Mouse (Mus musculus) megakaryocyte-erythroid progenitor cell, adult 5-6 weeks (primary cell): Measurements from ENCODE around the gene Rnf10. TPM values are rescaled to one million over a fixed set of nuclear protein-coding genes. Genes with fewer than 3 reads are reported as not detected.
A peak's percentile ranks its signal among the peaks of the same experiment; 100 is the strongest.

Experiments used
- ATAC-seq: replicated peaks from 2 replicates; pipeline ENCODE4 v1.8.0; 2016; ENCODE audit warnings: mild to moderate bottlenecking, inconsistent platforms; ENCODE audit not compliant: severe bottlenecking, poor library complexity, low FRiP score, low TSS enrichment
- total RNA-seq, 2 experiments: library from RNA; stranded (forward) in 1 of 2; stranded (reverse) in 1 of 2; fragments of 200-1000, 215-1000 nt in 1 of 2; fragments of >200 nt in 1 of 2; fragmentation: Nextera tagmentation in 1 of 2; gene quantifications; 2 replicates each; pipeline ENCODE4 v1.2.3; 2014 to 2017

Rnf10 gene
- total RNA-seq, 2 experiments from 2014 or later, result 35.9 to 47.4 TPM

- ATAC-seq, result no peak
Measured at GRCm38 (mm10) chr5:115278785-115279184, 6.1 kb upstream of the Rnf10 start.

- ATAC-seq, result no peak
Measured at GRCm38 (mm10) chr5:115278053-115278452, 5.4 kb upstream of the Rnf10 start.

GRCm38 (mm10) chr5:115275998-115276397 lies 3.3 kb upstream of the Rnf10 start:
- no peak for ATAC-seq

- ATAC-seq, result no peak
Measured at GRCm38 (mm10) chr5:115274771-115275170, 2.1 kb upstream of the Rnf10 start.

GRCm38 (mm10) chr5:115274353-115274752 lies 1.7 kb upstream of the Rnf10 start:
- no peak for ATAC-seq

- ATAC-seq, result no peak
Measured at GRCm38 (mm10) chr5:115273549-115274135, 944 bp upstream of the Rnf10 start.

GRCm38 (mm10) chr5:115271931-115272811 lies 527 bp downstream of the Rnf10 start:
- peak; percentile 17; the same call in 1 of the 2 replicates for ATAC-seq

GRCm38 (mm10) chr5:115269969-115270368 lies 2.7 kb downstream of the Rnf10 start:
- no peak for ATAC-seq

- no peak for ATAC-seq
Measured at GRCm38 (mm10) chr5:115268266-115268665, 4.4 kb downstream of the Rnf10 start.

- no peak for ATAC-seq
Measured at GRCm38 (mm10) chr5:115267469-115268045, 5.1 kb downstream of the Rnf10 start.

- peak; percentile 87 for ATAC-seq
Measured at GRCm38 (mm10) chr5:115266787-115267468, 5.8 kb downstream of the Rnf10 start.

- ATAC-seq, result peak; percentile 63
Measured at GRCm38 (mm10) chr5:115266340-115266739, 6.4 kb downstream of the Rnf10 start.

GRCm38 (mm10) chr5:115262502-115263291 lies 10.0 kb downstream of the Rnf10 start:
- ATAC-seq, result no peak

GRCm38 (mm10) chr5:115261880-115262279 lies 10.8 kb downstream of the Rnf10 start:
- ATAC-seq, result no peak

- no peak for ATAC-seq
Measured at GRCm38 (mm10) chr5:115261141-115261540, 11.6 kb downstream of the Rnf10 start.

GRCm38 (mm10) chr5:115260356-115260755 lies 12.3 kb downstream of the Rnf10 start:
- no peak for ATAC-seq

GRCm38 (mm10) chr5:115256909-115257546 lies 15.7 kb downstream of the Rnf10 start:
- no peak for ATAC-seq

- no peak for ATAC-seq
Measured at GRCm38 (mm10) chr5:115255472-115255871, 17.2 kb downstream of the Rnf10 start.

- no peak for ATAC-seq
Measured at GRCm38 (mm10) chr5:115240191-115240590, 32.5 kb downstream of the Rnf10 start.
